Mouse (Mus musculus): Measurements from ENCODE around the gene Rem2. TPM values are rescaled to one million over a fixed set of nuclear protein-coding genes. Genes with fewer than 3 reads are reported as not detected.

Gene Rem2
- polyA plus RNA-seq (2015; fragmentation: Nextera tagmentation; extraction: Ambion mirVana) = 0.66 and 0.87 TPM in 2 replicates

- 5% methylated on average over 23 of the region's 23 CpGs for WGBS (ENCODE audit: insufficient replicate concordance)
- peaks cover 31% of the 10 kb centered on the region for H3K27me3 ChIP-seq (ENCODE audit: insufficient read depth, low read length)
- no peaks in the 10 kb centered on the region for H3K9me3 ChIP-seq (ENCODE audit: low read length)
- H3K9ac ChIP-seq (replicated peaks) = peak within 1 kb of the TSS; percentile 51
- DNase-seq (peak; percentile 48), ATAC-seq (peak; percentile 51)
- peak within 1 kb of the TSS; percentile 39 for H3K4me3 ChIP-seq (ENCODE audit: low read depth, low read length)
- H3K4me2 ChIP-seq (ENCODE audit: low read depth, low read length) = peak within 1 kb of the TSS; percentile 77
- no peak within 1 kb of the TSS for H3K27ac ChIP-seq (ENCODE audit: low read depth)
- H3K4me1 ChIP-seq (ENCODE audit: insufficient read depth) = peaks cover 24% of the 10 kb centered on the region
- H3K36me3 ChIP-seq (replicated peaks; ENCODE audit: insufficient read depth, low read length) = no peaks in the 10 kb centered on the region
- TF ChIP-seq CTCF (IDR thresholded peaks at IDR 0.05; ENCODE audit: low read depth) = no peak
- TF ChIP-seq EP300 (IDR thresholded peaks at IDR 0.05; ENCODE audit: low read depth) = no peak
Observed at GRCm38 (mm10) chr14:54475941-54476844, at the start of gene Rem2. Rem2 (plus strand) TSS chr14:54476100.

- peak; percentile 79 for TF ChIP-seq EP300 (IDR thresholded peaks at IDR 0.05; ENCODE audit: low read depth)
- TF ChIP-seq CTCF (IDR thresholded peaks at IDR 0.05; ENCODE audit: low read depth) = no peak
- Histone ChIP-seq H3K27me3 (ENCODE audit: insufficient read depth, low read length) (peaks cover 1% of the 10 kb centered on the region; the same call in 1 of the 2 replicates), H3K9ac (replicated peaks) (peak within 1 kb of the TSS; percentile 81), H3K4me1 (ENCODE audit: insufficient read depth) (peaks cover 58% of the 10 kb centered on the region), H3K4me3 (ENCODE audit: low read depth, low read length) (peak within 1 kb of the TSS; percentile 77), H3K4me2 (ENCODE audit: low read depth, low read length) (peak within 1 kb of the TSS; percentile 94), H3K36me3 (replicated peaks; ENCODE audit: insufficient read depth, low read length) (peaks cover 4% of the 10 kb centered on the region), H3K27ac (ENCODE audit: low read depth) (peak within 1 kb of the TSS; percentile 87), H3K9me3 (ENCODE audit: low read length) (no peaks in the 10 kb centered on the region)
- ATAC-seq (peak; percentile 77), DNase-seq (peak; percentile 94)
- under 1% methylated on average over 48 of the region's 48 CpGs for WGBS (ENCODE audit: insufficient replicate concordance)
Observed at GRCm38 (mm10) chr14:54426689-54427398, 49.1 kb upstream of the Rem2 start, which contains the start of gene Mrpl52. Mrpl52 (plus strand) TSS chr14:54426909.

DNA sequence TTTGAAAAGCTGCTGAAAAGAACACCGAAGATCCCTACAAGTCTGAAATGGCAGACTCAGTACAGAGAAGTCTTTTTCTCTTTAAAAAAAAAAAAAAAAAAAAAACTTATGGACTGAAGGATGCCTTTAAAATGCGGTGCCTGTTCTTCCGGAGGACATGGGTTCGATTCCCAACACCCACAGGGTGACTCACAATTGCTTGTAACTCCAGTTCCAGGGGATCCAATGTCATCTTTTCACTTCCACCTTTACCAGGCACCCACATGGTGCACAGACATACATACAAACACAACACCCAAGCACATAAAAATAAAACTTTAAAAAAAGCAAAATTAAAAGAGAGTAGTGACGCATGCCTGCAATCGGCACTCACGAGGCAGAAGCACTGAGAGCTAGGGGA, 48.2 kb upstream of the Rem2 start:
- no peak overlapping the region for H3K9ac ChIP-seq (replicated peaks)
- peak overlapping the region; percentile 77 for H3K4me3 ChIP-seq (ENCODE audit: low read depth, low read length)
- peak overlapping the region; percentile 94 for H3K4me2 ChIP-seq (ENCODE audit: low read depth, low read length)
- TF ChIP-seq EP300 (IDR thresholded peaks at IDR 0.05; ENCODE audit: low read depth) (no peak), CTCF (IDR thresholded peaks at IDR 0.05; ENCODE audit: low read depth) (no peak)
- DNase-seq (no peak), ATAC-seq (no peak)
- no peaks in the 10 kb centered on the region for H3K9me3 ChIP-seq (ENCODE audit: low read length)
- 79% methylated on average over 7 of the region's 7 CpGs for WGBS (ENCODE audit: insufficient replicate concordance)
- peaks cover 6% of the 10 kb centered on the region; the same call in 1 of the 2 replicates for H3K27me3 ChIP-seq (ENCODE audit: insufficient read depth, low read length)
- peaks cover 4% of the 10 kb centered on the region for H3K36me3 ChIP-seq (replicated peaks; ENCODE audit: insufficient read depth, low read length)
- no peak overlapping the region for H3K27ac ChIP-seq (ENCODE audit: low read depth)
- peaks cover 64% of the 10 kb centered on the region for H3K4me1 ChIP-seq (ENCODE audit: insufficient read depth)

DNA sequence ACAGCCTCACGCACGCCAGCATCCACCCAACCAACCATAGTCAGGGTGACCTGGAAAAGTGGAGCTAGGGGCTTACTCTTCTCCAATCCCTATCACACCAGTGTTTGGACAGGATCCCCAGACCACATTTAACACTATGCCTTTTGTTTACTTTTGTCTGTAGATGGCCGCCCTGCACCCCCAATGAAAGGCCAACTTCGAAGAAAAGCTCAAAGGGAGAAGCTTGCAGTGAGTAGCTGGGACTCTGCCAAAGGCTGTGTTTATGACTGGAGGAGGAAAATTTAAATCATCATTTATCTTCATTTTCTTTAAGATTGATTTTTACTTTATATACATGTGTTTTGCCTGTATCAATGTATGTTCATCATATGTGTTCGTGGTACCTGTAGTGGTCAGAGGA, 47.5 kb upstream of the Rem2 start:
- TF ChIP-seq CTCF (IDR thresholded peaks at IDR 0.05; ENCODE audit: low read depth) = no peak
- no peak for TF ChIP-seq EP300 (IDR thresholded peaks at IDR 0.05; ENCODE audit: low read depth)
- peaks cover 4% of the 10 kb centered on the region for H3K36me3 ChIP-seq (replicated peaks; ENCODE audit: insufficient read depth, low read length)
- no peak overlapping the region for H3K4me3 ChIP-seq (ENCODE audit: low read depth, low read length)
- DNase-seq (no peak), ATAC-seq (no peak)
- WGBS (ENCODE audit: insufficient replicate concordance) = 83% methylated on average over 5 of the region's 5 CpGs
- H3K27ac ChIP-seq (ENCODE audit: low read depth) = no peak overlapping the region
- H3K9ac ChIP-seq (replicated peaks) = no peak overlapping the region
- no peak overlapping the region for H3K4me2 ChIP-seq (ENCODE audit: low read depth, low read length)
- H3K27me3 ChIP-seq (ENCODE audit: insufficient read depth, low read length) = peaks cover 6% of the 10 kb centered on the region; the same call in 1 of the 2 replicates
- H3K4me1 ChIP-seq (ENCODE audit: insufficient read depth) = peaks cover 71% of the 10 kb centered on the region
- no peaks in the 10 kb centered on the region for H3K9me3 ChIP-seq (ENCODE audit: low read length)

- Histone ChIP-seq H3K4me1 (ENCODE audit: insufficient read depth) (peaks cover 71% of the 10 kb centered on the region), H3K4me3 (ENCODE audit: low read depth, low read length) (no peak overlapping the region), H3K36me3 (replicated peaks; ENCODE audit: insufficient read depth, low read length) (peaks cover 4% of the 10 kb centered on the region), H3K27ac (ENCODE audit: low read depth) (peak overlapping the region; percentile 92), H3K27me3 (ENCODE audit: insufficient read depth, low read length) (peaks cover 6% of the 10 kb centered on the region; the same call in 1 of the 2 replicates), H3K4me2 (ENCODE audit: low read depth, low read length) (no peak overlapping the region; the same call in 1 of the 2 replicates), H3K9ac (replicated peaks) (no peak overlapping the region), H3K9me3 (ENCODE audit: low read length) (no peaks in the 10 kb centered on the region)
- TF ChIP-seq EP300 (IDR thresholded peaks at IDR 0.05; ENCODE audit: low read depth) (no peak), CTCF (IDR thresholded peaks at IDR 0.05; ENCODE audit: low read depth) (no peak)
- no peak for ATAC-seq
- no peak for DNase-seq
- 49% methylated on average over 7 of the region's 7 CpGs for WGBS (ENCODE audit: insufficient replicate concordance)
Observed at GRCm38 (mm10) chr14:54429332-54430093, 46.4 kb upstream of the Rem2 start.
